Mouse (Mus musculus): ENCODE measurements around the gene Gm10643.
A peak's percentile ranks its signal among the peaks of the same experiment; 100 is the strongest.

Gene Gm10643

GRCm38 (mm10) chr8:84065037-84065436 is at the start of gene Gm10643:
Gene Gm10643 (minus strand): TSS chr8:84065137.
- no peak for DNase-seq

DNA sequence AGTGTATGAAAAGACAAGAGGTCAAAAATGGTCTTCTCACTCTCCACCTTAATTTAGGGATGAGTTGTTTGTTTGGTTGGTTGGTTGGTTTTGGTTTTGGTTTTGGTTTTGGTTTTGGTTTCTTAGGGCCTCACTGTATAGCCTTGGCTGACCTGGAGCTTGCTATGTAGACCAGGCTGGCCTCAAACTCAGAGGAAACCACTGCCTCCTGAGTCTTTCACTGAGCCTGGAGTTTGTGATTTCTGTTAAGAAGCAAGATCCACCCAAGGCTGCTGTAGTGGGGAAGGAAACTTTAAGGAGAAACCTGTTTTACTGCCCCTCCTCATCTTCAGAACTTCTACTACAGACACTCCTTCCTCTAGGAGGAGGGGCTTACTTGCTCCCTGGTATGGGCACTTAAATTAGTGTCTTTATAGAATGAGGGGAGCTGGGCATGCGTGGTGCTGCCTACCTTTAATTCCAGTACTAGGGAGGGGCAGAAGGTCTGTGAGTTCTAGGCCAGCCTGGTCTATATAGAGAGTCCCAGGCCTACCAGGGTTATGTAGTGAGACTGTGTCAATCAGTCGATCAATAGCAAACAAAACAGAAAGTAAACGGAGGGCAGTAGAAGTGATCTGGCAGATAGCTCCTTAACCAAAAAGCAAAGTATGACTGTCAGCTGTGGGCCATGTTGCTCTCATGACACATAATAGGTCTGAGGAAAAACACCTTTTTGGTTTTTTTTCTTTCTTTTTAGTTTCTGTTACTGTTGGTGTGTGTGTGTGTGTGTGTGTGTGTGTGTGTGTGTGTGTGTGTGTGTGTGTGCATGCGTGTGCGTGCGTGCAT is 41.5 kb upstream of the Gm10643 start:
- no peak for DNase-seq

DNA sequence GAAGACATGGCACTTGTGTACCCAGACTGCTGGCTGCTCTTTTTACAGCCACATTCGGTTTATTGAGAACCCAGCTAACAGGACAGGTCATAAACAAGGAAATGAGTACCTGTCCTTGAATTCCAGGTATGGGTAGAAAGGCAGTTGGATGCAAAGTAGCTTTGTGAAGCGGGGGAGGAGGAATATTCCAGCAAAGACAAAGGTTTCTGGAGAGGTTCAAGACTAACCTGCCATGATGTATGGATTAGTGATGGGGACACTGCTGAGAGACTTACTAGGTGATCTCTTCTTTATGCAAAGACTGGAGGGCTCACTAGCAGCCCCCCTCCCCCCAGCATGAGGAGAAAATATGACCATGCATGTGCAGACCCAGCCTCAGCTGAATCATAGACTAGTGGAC is 40.7 kb upstream of the Gm10643 start:
- peak; percentile 82 for DNase-seq

GRCm38 (mm10) chr8:84104697-84105609 is 40.0 kb upstream of the Gm10643 start, which contains the start of gene Dcaf15:
Gene Dcaf15 (minus strand): TSS chr8:84104768.
- DNase-seq, result peak; percentile 100

DNA sequence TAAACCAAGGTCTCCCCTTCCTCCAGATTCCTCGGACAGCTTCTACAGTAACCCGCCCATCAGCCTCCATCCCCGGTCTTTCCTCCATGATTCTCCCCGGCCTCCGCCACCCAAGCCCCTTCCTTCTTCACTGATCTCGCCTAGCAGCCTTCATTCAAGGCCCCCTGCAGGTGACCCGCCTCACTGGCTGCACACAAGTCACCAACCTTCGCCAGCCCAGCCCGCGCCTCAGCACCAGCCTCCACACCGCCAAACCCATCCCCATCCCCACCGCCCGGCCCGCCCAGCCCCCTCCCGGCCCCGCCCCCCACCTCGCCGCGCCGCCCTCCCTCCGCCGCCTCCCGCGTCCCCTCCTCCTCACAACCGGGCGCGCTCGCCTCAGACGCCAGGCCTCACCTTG is 39.3 kb upstream of the Gm10643 start:
- no peak for DNase-seq

DNA sequence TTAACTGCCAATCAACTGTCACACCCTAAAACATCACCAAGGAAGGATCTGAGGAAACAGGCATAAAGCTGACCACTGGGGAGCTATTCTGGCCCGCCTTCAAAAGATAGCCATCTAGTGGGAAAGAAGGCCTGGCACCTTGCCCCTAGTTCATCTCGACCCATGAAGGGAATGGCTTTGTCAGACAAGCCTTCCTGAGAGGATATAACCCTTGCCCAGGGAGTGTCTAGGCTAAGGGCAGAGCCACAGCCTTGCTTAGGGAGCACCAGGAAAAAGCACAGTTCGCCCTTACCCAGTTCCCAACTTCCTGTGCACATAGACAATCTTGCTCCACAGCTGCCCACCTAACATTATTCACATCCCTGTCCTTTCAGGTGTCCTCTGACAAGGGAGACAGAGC is 38.7 kb upstream of the Gm10643 start:
- peak; percentile 91 for DNase-seq

DNA sequence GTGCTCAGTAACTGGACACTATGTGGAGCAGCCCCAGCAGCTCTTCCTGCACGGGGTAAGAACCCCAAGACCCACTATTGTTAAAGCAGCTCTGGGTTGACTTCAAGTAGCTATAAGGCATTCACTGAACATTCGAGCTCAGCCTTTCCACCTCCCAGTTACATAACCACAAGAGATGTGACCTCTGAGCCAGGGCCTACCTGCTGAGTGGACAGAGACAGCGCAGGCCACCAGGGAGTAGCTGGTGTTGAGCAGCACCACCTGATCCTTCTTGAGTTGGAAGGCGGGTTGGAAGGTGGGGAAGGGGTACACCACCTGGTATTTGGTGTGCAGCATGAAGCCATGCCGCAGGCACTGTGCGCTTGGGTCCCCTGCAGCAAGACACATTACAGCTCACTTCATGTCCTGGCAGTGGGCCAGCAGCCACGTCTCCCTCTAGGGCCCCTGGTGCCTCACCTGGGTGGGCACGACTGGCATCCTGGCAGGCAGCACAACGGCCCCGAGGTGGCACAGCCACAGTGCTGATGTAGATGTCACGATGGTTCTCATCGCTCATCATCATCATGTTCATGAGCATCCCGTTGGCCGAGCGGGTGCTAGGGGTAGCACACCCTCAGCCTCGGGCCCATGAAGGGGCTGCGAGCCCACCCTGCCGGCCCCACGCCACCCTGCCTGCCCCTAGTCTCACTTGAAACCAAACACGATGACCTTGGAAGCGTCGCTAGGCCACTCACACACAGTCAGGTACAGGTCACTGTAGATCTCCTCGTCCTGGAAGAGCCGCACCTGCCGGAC is 36.7 kb upstream of the Gm10643 start:
- DNase-seq, result peak; percentile 91

- DNase-seq, result peak; percentile 81
Observed at GRCm38 (mm10) chr8:84098376-84098775, 33.4 kb upstream of the Gm10643 start.

DNA sequence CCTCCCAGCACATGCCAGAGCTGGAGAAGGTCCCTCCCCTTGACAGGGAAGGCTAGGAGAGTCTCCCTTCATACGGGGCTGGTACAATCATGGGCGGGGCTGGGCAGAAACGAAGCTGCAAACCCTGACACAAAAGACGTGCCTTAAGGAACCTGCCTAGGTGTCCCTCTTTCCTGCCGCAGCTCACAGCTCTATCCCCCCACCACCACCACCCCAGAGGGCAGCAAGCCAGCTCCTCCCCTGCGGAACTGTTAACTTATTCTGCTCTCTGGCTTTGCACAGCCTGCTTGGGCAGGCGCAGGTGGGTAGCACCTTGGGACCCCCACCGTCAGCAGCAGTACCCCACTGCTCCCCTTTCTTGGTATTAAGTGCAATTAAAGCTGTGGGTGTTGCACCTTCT is 31.1 kb upstream of the Gm10643 start:
- peak; percentile 91 for DNase-seq

- peak; percentile 95 for DNase-seq
Observed at GRCm38 (mm10) chr8:84090585-84090984, 25.6 kb upstream of the Gm10643 start.

- no peak for DNase-seq
Observed at GRCm38 (mm10) chr8:84089277-84089676, 24.3 kb upstream of the Gm10643 start.

DNA sequence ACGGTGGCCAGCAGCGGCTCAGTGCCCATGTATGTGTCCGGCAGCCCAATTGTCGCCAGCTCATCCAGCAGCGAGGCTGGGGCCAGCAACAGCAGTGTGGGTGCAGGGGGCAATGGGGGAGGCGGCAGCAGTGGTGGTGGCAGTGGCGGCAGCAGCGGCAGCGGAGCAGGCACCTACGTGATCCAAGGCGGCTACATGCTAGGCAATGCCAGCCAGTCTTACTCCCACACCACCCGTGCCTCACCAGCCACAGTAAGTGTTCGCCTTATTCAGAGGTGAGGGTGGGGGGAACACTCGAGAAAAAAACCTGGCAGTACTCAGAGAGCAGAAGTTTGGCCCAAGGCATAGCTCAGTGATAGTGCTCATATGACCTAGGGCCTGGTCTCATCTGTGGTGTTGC is 22.9 kb upstream of the Gm10643 start:
- no peak for DNase-seq

GRCm38 (mm10) chr8:84087156-84087555 is 22.2 kb upstream of the Gm10643 start:
- DNase-seq, result no peak

DNA sequence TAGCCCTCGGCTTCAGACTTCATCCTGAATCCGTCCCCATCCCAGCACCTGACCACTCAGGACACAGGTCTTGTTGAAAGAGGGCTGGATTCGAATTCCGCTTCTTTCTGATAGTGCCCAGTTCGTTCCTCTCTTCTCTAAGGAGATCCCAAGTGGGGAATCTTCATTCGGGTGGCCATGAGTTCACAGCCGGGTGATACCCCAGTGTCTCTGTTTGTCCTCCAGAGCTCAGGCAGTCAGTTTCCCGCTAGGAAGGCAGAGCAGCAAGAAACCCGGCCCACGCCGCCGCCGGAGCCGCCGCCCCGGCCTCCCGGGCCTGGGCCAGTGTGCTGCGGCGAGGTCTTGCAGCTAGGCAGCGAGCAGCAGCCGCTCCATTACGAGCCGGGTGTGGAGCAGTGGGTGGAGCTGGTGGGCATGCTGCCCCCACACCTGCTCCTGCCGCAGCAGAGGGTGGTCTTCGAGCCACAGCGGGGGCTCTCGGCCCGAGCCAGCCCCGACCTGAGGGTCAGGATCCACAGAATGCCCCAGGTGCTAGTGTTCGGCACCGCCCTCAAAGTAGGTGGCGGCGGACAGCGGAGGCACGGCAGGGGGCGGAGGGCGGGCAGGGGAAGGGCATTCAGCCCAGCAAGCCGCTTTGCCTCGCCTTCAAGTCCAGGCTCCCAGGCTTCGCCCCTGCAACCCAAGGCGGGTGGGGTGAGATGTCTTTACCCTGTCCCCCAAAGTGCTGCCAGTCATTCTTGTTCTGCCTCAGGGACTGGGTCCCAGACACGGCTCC is 19.6 kb upstream of the Gm10643 start:
- DNase-seq, result no peak

DNA sequence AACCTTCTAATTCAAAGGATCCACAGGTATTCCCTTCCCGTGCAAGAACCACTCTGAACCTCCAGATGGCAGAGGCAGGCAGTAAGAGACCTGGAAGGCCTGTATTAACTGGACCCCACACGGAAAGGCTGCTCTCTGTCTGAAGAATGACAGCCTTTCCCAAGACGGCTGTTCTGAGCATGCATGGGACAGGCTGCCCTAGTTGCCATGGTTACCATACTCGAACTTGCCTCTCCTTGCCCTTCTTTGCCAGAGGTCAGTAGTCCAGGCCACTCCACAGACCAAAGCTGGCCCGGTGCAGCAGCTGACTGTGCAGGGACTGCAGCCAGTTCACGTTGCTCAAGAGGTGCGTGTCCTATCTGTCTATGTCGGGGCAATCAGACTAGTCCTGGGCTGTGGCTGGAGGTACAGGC is 18.9 kb upstream of the Gm10643 start:
- peak; percentile 96 for DNase-seq

DNA sequence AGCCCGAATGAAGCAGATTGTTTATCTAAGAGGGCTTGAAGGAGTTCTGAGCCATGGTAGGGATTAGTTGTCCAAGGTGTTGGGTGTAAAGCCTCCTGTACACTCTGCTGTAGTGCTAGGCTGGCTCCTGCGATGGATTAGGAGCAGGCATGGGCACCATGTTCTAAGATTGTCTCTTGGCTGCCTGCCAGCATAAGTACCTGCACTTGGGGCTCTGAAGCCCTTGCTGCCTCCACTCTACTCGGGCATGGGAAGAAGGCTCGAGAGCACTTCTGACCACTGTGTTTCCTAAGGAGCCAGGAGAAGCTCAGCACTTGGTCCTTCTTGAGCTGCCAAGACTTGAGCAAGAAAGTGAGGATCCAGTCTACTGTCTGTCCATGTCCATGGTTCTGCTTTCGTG is 14.3 kb upstream of the Gm10643 start:
- DNase-seq, result peak; percentile 82

DNA sequence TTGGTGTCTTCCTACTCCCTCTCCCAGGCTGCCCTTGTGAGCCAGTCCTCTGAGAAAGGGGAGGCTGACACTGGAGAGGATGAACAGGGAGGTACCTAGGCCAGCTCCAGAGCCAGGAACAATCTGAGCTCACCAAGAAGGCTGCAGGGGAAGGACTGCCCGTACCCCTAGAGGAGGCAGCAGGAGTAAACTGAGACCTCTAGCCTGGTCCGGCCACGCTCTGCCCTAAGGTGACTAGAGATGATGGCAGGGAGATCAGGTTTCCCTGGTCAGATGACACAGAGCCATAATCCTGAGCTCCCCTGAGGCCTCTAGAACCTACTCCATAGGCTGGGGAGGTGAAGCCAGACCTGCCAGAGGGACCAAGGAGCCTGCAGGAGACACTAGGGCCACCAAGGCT is 11.9 kb upstream of the Gm10643 start:
- DNase-seq, result peak; percentile 65

GRCm38 (mm10) chr8:84076412-84076811 is 11.5 kb upstream of the Gm10643 start:
- peak; percentile 92 for DNase-seq

DNA sequence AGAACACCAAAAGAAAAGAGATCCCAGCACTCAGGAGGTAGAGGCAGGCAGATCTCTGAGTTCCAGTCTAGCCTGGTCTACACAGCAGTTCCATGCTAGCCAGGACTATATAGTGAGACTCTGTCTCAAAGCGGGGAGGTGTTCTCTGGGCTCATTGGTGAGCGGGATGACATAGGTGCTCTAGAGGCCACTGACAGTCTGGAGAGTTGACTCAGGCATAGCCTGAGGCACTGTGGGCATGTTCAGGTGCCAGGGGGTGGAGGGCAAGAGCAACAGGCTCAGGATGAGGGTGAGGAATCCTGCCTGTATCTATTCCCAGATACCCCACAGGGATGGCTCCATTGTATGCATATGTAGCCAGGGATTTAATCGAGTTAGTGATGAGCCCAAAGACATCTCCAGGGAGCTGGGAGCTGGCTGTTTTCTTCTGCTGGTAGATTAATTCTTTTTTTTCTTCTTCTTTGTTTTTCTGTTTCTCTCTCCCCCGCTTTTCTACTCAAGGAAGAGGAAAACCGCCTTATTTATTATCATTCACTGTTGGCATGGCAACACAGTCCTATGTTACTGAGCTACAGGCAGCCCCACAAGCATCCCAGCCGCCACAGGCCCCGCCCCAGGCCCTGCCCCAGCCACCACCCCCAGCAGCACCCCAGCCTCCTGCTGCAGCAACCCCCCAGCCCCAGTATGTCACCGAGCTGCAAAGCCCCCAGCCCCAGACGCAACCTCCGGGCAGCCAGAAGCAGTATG is 8.5 kb upstream of the Gm10643 start:
- DNase-seq, result peak; percentile 74

GRCm38 (mm10) chr8:84072321-84072720 is 7.4 kb upstream of the Gm10643 start:
- peak; percentile 94 for DNase-seq

DNA sequence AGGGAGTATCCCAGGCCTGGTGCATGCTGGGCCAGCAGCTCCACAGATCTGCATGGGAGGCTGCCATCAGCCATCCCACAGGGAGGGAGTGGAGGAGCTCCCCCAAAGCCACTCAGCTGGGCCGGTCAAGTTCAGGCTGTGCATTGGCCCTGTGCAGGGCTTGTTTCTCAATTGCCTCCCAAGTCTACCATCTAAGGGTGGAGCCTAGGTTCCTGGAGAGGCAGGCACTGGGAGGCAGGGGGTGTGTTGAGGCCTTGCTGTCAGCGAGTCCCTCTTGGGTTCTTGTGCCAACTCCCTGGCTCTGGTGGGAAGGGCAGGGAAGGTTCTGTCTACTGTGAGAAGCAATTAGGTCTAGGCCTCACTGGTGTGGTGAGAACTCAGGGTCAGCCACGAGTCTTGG is 7.0 kb upstream of the Gm10643 start:
- peak; percentile 92 for DNase-seq

Data from heart, adult 11 months (tissue).